Mouse (Mus musculus) midbrain, embryonic 15.5 days (tissue): ENCODE results near the gene Slc37a1. TPM values are rescaled to one million over a fixed set of nuclear protein-coding genes. Genes with fewer than 3 reads are reported as not detected.

Experiments
- polyA plus RNA-seq: library from polyadenylated mRNA; unstranded; fragments of >200 nt; fragmentation: Nextera tagmentation; extraction: Ambion mirVana; gene quantifications from 2 replicates; pipeline ENCODE4 v1.2.1, GENCODE M21; 2015

Slc37a1 gene
- polyA plus RNA-seq, 1 experiment from 2014 or later = 13.4 TPM

Other genes starting within 250 kb of the Slc37a1 start
- gene Abcg1, start 229.1 kb upstream of the Slc37a1 start, polyA plus RNA-seq = 22.6 and 23.8 TPM in 2 replicates
- 0.40 and 1.4 TPM in 2 replicates for gene Tff3, start 157.1 kb upstream of the Slc37a1 start, polyA plus RNA-seq
- gene Tff2, start 142.5 kb upstream of the Slc37a1 start, polyA plus RNA-seq = not detected in 2 replicates
- gene Tff1, start 121.5 kb upstream of the Slc37a1 start, polyA plus RNA-seq = not detected in 2 replicates
- 0.08 TPM in 1 of 2 replicates, not detected in the other for gene Tmprss3, start 87.8 kb upstream of the Slc37a1 start, polyA plus RNA-seq
- not detected in 2 replicates for gene Ubash3a, start 78.9 kb upstream of the Slc37a1 start, polyA plus RNA-seq
- gene Rsph1, start 9.4 kb upstream of the Slc37a1 start, polyA plus RNA-seq = 4.7 and 6.4 TPM in 2 replicates
- gene Pde9a, start 99.4 kb downstream of the Slc37a1 start, polyA plus RNA-seq = 36.1 and 38.1 TPM in 2 replicates
- 42.2 and 45.3 TPM in 2 replicates for gene Wdr4, start 233.2 kb downstream of the Slc37a1 start, polyA plus RNA-seq
- gene Ndufv3, start 233.3 kb downstream of the Slc37a1 start, polyA plus RNA-seq = 426 and 433 TPM in 2 replicates